Mouse (Mus musculus) liver, embryonic 14.5 days (tissue): ENCODE data around the gene Dcun1d4. TPM values are rescaled to one million over a fixed set of nuclear protein-coding genes. Genes with fewer than 3 reads are reported as not detected.

Experiments used
- ATAC-seq: fragments of 200-750 bp; cut with Nextera tagmentation; 2 replicates; pipeline ENCODE4 v1.8.0; 2017; ENCODE audit warnings: moderate number of reproducible peaks, mild to moderate bottlenecking, moderate library complexity; ENCODE audit not compliant: insufficient read depth
- DNase-seq, 3 experiments: peaks; one replicate each; pipeline ENCODE4 v3.0.0-alpha.2; 2012 to 2013; ENCODE audit warnings: low read depth in 3 of 3, low spot score in 3 of 3
- H3K27ac ChIP-seq: fragments of 300-500 bp; sonication (generic); 2 replicates; pipeline ENCODE4 v1.5.1; 2014; ENCODE audit warnings: moderate library complexity, mild to moderate bottlenecking, control low read depth, inconsistent platforms
- H3K27me3 ChIP-seq: fragments of 300-500 bp; sonication (generic); 2 replicates; pipeline ENCODE4 v1.6.1; 2014; ENCODE audit warnings: mild to moderate bottlenecking, low read length, moderate library complexity; ENCODE audit not compliant: control insufficient read depth, insufficient read depth
- H3K36me3 ChIP-seq: fragments of 300-500 bp; sonication (generic); replicated peaks from 2 replicates; pipeline ENCODE4 v1.6.1; 2014; ENCODE audit warnings: low read depth; ENCODE audit not compliant: control insufficient read depth, insufficient read depth
- H3K4me1 ChIP-seq, 2 experiments: fragments of 200-500 bp in 1 of 2; fragments of 300-500 bp in 1 of 2; sonication (generic) in 1 of 2; replicated peaks; 2 replicates each; pipeline ENCODE4 v1.6.1; 2012 to 2014; ENCODE audit warnings: antibody characterized with exemption in 1 of 2, inconsistent platforms in 1 of 2, low read length in 1 of 2; ENCODE audit not compliant: control insufficient read depth in 2 of 2, insufficient read depth in 2 of 2
- H3K4me2 ChIP-seq: fragments of 300-500 bp; sonication (generic); 2 replicates; pipeline ENCODE4 v1.6.1; 2014; ENCODE audit warnings: low read depth, mild to moderate bottlenecking, control low read depth, moderate library complexity
- H3K4me3 ChIP-seq, 2 experiments: fragments of 200-500 bp in 1 of 2; fragments of 300-500 bp in 1 of 2; sonication (generic) in 1 of 2; 2 replicates each; pipeline ENCODE4 v1.5.1; 2012 to 2014; ENCODE audit warnings: low read depth in 2 of 2, low read length in 2 of 2, mild to moderate bottlenecking in 2 of 2, control low read depth in 1 of 2, inconsistent platforms in 1 of 2, moderate library complexity in 1 of 2; ENCODE audit not compliant: insufficient read depth in 1 of 2
- H3K9ac ChIP-seq: fragments of 300-500 bp; sonication (generic); replicated peaks from 2 replicates; pipeline ENCODE4 v1.6.1; 2014; ENCODE audit warnings: mild to moderate bottlenecking, control low read depth, moderate library complexity
- H3K9me3 ChIP-seq: fragments of 300-500 bp; sonication (generic); 2 replicates; pipeline ENCODE4 v1.6.1; 2016; ENCODE audit warnings: low read length, mixed read lengths; ENCODE audit not compliant: control insufficient read depth
- CTCF ChIP-seq: IDR thresholded peaks from 2 replicates; pipeline ENCODE4 v1.5.1; 2016; ENCODE audit warnings: antibody characterized with exemption, low read depth, control low read depth
- EP300 ChIP-seq: IDR thresholded peaks from 2 replicates; pipeline ENCODE4 v1.6.1; 2016; ENCODE audit warnings: antibody characterized with exemption, low read depth
- WGBS: fragments of 180-500 bp; shearing (Covaris S2); extraction: QIAGEN DNeasy Blood & Tissue Kit; methylation state at CpG from one replicate; pipeline ENCODE4 v1.1.7; 2014; ENCODE audit not compliant: insufficient replicate concordance; 5-methylcytosine and 5-hydroxymethylcytosine counted together
- polyA plus RNA-seq, 2 experiments: library from polyadenylated mRNA; depleted of rRNA in 1 of 2; stranded (reverse) in 1 of 2; unstranded in 1 of 2; fragments of >200 nt; fragmentation: Nextera tagmentation in 1 of 2; extraction: Ambion mirVana in 1 of 2; gene quantifications; 2 replicates each; pipeline versions ENCODE4 v1.2.1 to v1.2.3; 2012 to 2014

The Dcun1d4 gene
- polyA plus RNA-seq, 2 experiments = 1.5 to 2.9 TPM

DNA sequence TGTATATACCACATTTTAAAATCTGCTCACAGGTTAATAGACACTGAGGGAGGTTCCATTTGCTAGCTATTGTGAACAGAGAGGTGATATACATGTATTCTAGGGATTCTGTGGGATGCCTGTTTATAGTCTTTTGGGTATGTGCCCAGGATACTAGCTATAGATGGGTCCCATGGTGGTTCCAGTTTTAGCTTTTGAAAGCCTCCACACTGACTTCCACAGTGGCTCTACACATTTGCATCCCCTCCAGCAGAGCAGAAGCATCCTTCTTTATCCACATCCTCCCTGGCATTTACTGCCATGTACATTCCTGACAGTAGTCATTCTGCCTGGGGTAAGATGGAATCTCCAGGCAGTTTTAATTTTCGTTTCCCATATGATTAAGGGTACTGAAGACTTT is 30.5 kb upstream of the Dcun1d4 start:
- H3K9ac ChIP-seq = no peak overlapping the region
- H3K9me3 ChIP-seq = no peaks in the 10 kb centered on the region
- ATAC-seq (no peak), DNase-seq (no peak)
- no peak overlapping the region for H3K27ac ChIP-seq
- H3K27me3 ChIP-seq = no peaks in the 10 kb centered on the region
- no peak overlapping the region for H3K4me3 ChIP-seq
- H3K4me2 ChIP-seq = no peak overlapping the region
- no peaks in the 10 kb centered on the region for H3K36me3 ChIP-seq
- H3K4me1 ChIP-seq = no peaks in the 10 kb centered on the region
- TF ChIP-seq EP300 (no peak), CTCF (no peak)
- 46% methylated on average over 1 of the region's 1 CpGs for WGBS

DNA sequence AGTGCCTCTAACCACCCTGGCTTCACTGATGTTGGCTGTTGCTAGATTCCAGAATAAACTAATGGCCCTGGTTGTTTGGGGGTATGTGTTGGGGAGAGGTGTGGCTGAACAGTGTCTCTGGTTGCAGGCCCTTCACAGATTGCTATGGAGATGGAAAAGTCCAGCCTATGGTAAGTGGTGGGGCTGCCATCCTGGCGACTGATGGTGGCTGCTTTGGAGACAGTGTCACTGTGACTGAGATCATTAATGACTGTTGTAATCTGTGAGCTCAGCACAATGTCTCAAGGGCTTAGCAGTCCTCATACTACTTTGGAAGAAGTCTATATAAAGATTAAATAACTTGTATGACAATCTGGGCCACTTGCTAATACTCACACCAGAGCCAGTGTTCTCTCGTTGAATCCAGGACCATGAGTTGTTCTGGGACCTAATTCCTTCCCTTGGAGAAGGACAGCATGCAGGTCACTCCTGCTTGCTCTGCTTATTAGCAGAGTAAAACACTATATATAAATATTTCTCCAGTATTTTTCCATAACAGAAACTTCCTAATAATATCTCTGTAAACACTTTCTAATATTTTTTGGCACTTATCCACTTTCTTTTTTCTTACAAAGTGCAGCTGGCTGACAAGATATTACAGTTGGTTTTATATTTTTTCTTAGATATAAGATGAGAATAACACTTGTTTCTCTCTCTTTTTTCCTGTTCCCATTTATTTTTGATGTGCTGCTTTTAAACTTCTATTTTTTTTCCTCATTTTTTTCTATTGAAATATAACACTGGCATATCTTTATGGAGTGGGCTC is 26.1 kb upstream of the Dcun1d4 start:
- no peak overlapping the region for H3K27ac ChIP-seq
- WGBS = 38% methylated on average over 2 of the region's 2 CpGs
- no peaks in the 10 kb centered on the region for H3K36me3 ChIP-seq
- no peak overlapping the region for H3K4me3 ChIP-seq
- ATAC-seq (no peak), DNase-seq (no peak)
- TF ChIP-seq EP300 (no peak), CTCF (no peak)
- H3K4me2 ChIP-seq = no peak overlapping the region
- no peaks in the 10 kb centered on the region for H3K9me3 ChIP-seq
- H3K4me1 ChIP-seq = no peaks in the 10 kb centered on the region
- no peak overlapping the region for H3K9ac ChIP-seq
- no peaks in the 10 kb centered on the region for H3K27me3 ChIP-seq

DNA sequence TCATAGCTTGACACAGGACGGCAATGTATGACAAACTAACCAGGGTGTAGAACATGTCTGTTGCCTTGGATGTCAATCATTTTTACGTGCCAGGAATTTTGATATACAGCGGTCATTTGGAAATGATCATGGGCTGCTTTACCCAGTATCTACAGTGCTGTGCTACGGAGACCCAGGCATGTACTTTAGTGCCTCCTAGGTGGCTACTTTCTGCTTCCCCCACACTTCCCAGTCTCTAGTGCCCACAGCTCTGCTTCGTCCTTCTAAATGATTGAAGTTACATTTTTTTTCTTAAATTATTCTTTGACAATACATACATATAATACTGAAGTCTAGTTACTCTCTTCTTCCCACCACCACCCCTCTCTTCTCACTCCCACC is 25.5 kb upstream of the Dcun1d4 start:
- H3K36me3 ChIP-seq = no peaks in the 10 kb centered on the region
- H3K4me1 ChIP-seq = no peaks in the 10 kb centered on the region
- no peaks in the 10 kb centered on the region for H3K27me3 ChIP-seq
- H3K27ac ChIP-seq = no peak overlapping the region
- no peak overlapping the region for H3K4me2 ChIP-seq
- WGBS = 59% methylated on average over 5 of the region's 5 CpGs
- no peaks in the 10 kb centered on the region for H3K9me3 ChIP-seq
- TF ChIP-seq CTCF = no peak
- no peak for TF ChIP-seq EP300
- no peak for ATAC-seq
- no peak overlapping the region for H3K9ac ChIP-seq
- H3K4me3 ChIP-seq = no peak overlapping the region
- no peak for DNase-seq

DNA sequence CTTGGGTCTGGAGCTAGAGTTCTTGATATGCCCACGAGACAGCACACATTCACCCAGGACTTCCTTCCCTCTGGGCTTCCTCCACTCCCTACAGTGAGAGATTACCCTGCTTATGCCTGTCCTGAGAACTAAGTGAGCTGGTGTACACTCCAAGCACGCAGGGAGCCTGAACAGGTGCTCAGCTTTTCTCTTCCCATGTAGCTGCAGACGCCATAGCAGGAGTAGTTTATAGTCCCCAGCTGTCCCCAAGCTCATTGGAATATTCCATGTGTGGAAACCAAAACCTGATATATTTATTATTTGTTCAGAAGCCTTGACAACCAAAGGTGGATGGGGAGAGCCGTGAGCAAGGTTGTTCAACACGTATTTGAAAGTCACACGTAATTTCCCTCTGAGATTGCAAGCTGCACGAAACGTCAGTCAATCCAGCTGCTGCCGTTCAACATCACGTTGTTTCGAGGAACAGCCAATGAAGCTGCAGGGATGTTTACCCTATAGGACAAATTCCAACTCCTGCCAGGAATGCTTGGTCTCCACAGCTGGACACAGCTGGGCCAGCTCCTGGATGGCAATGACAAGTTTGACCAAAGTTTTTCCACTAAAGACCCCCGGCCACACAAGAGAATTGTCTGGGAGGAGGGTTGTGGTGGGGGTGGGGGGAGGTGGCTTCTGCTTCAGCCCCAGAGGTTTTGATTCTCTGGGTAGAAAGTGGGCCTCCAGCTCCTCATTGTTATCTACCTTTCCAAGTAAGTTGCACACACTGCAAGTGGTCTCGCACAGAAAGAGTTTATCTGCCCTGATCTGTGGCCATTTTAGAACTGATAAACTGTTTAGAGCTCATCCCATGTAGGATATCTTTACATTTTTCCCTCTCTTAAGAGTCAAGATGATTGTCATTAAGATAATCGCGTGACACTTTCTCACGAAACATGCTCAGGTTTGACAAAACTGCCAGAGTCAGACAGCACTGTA is 12.1 kb upstream of the Dcun1d4 start:
- no peak overlapping the region for H3K4me3 ChIP-seq
- no peaks in the 10 kb centered on the region for H3K27me3 ChIP-seq
- no peaks in the 10 kb centered on the region for H3K36me3 ChIP-seq
- no peak overlapping the region for H3K4me2 ChIP-seq
- TF ChIP-seq EP300 (no peak), CTCF (no peak)
- H3K9ac ChIP-seq = no peak overlapping the region
- DNase-seq (no peak), ATAC-seq (no peak)
- 60% methylated on average over 16 of the region's 16 CpGs for WGBS
- H3K27ac ChIP-seq = no peak overlapping the region
- no peaks in the 10 kb centered on the region for H3K4me1 ChIP-seq
- no peaks in the 10 kb centered on the region for H3K9me3 ChIP-seq
